Mouse (Mus musculus) fibroblast of lung, adult 2 months (primary cell): ENCODE measurements around the gene Eif5a2.
"Not testable (repeated sequence)": the region's sequence is repeated elsewhere in the genome, so short reads cannot be mapped to it uniquely, and the experiment has no call there.

Experiments used
- DNase-seq: peaks from one replicate; pipeline ENCODE4 v3.0.0-alpha.2; 2011; ENCODE audit warnings: low read depth

Gene Eif5a2

GRCm38 (mm10) chr3:28780994-28781393 lies at the start of gene Eif5a2:
Gene Eif5a2, plus strand, starts transcription at chr3:28781276.
- DNase-seq: peak; percentile 70

DNA sequence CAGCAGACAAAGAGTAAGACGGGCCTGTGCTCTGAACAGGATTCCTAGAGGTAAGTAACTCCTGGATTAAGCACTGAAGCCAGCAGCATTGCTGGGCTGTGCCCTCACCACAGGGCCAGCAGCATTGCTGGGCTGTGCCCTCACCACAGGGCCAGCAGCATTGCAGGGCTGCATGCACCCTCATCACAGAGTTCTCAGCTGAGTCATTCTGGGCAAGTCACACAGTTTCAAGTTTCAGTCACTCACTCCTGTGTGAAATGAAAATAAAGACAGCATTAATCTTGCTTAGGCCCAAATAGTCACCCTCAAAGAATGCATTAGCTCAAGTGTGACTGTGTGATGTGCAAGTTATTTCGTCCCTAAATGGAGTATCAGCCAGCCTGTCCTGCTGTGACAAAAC lies 46.4 kb upstream of the Eif5a2 start:
- peak; percentile 49 for DNase-seq

DNA sequence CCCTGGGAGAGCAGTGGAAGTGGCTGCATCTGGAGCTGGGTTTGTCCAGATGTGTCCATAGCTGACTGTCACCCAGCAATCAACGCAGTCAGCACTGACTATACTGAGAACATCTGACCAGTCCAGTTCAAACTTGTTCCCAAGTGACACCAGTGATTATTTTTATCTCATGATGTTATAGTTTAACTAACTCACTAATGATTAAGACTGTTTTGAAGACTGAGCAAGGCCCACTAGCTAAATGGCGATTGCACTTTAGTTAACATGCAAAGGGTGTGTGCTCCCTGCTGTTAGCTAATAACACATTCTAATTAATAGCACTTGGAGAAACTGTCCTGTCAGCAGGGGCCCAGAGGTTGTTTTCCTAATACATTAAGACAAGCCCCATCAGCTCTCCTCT lies 44.1 kb upstream of the Eif5a2 start:
- DNase-seq: no peak

GRCm38 (mm10) chr3:28740353-28740752 lies 40.7 kb upstream of the Eif5a2 start:
- no peak for DNase-seq

DNA sequence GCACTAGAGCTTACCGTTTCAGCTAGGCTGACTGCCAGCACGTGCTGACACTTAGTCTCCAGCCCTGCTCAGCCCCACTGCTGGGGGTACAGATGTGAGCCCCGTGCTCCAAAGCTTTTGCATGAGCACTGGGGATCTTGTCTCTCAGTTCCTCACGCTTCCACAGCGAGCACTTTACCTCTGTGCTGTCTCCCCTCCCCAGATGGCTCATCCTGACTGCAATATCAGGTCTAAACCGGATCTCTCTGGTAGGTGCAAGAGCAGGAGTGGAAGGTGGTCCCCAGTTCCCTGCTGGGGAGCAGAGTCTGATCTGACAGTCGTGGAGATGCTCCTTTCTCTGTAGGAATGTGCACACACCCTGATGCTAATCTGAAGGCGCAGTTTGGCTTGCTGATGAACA lies 37.8 kb upstream of the Eif5a2 start:
- no peak for DNase-seq

DNA sequence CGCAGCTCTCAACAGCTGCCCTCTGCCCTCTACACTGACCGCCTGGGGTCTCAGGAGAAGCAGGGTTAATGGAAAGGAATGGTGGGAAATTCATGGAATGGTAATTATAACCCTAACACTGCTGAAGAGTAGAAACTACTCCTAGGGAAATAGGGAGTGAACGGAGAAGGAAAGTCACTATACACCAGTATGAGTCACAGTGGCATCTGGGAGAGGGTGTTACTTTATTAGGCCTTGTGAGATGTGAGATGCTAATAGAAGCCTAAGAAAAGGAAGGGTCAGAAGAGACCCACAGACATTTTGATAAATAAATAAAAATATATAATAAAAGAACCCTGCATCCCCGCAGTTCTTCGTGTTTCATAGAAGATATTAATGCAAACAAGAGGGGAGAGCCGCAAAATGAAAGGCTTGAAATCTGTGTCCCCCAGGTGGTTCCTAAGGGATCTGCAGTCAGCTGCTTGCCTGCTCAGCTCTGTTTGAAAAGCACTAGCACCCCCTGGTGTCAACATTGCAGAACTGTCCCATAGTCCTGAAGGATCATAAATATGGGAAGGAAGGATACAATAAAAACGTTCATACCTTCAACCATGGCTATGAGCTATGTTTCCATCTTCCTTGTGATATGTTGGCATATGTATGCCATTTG lies 35.1 kb upstream of the Eif5a2 start:
- peak; percentile 54 for DNase-seq

DNA sequence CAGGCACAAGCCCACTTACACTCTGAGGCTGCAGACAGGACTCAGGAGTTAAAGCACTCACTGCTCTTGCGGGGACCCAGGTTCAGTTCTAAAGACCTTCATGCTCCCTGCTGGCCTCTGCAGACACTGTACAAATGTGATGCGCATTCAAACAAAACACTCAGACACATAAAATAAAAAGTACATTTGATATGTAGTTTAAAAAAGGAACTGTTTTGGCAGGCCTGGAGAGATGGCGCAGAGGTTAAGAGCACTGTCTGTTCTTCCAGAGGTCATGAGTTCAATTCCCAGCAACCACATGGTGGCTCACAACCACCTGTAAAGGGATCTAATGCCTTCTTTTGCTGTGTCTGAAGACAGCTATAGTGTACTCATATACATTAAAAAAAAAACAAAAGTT lies 32.9 kb upstream of the Eif5a2 start:
- no peak for DNase-seq

DNA sequence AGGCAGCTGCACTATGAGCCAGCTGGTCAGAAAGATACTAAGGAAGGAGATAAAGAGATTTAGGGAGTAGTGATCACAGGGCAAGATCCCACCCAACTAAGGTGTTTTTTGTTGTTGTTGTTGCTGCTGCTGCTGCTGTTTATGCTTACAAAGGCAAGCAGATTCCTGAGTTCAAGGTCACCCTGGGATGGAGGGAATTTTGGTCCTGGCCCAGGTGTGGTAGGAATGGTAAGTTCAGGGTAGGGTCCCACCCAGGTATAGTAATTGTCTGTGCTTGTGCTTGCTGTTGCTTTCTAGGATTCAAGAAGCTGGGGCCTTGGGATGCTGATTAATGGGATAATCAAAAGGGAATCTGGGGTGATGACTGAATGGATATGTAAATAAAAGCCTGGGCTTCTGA lies 32.1 kb upstream of the Eif5a2 start:
- no peak for DNase-seq

DNA sequence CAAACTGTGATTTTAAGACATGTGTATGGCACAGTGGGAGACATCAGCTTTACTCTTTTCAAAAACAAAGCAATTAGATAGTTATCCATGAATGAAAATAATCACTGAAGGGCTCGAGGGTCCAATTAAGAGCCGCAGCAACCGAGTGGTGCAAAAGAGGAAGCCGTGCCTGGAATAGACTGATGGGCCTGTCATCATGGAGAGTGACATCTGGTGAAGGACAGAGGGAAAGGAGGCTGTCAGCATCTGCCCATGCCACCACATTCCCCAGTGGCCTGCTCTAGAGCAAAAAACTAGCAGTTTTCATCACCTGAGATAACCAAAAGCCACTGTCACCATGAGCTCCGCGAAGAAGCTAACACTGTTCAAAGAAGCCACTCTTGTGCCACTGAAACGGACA lies 25.6 kb upstream of the Eif5a2 start:
- no peak for DNase-seq

GRCm38 (mm10) chr3:28761225-28761789 lies 19.8 kb upstream of the Eif5a2 start:
- no peak for DNase-seq

DNA sequence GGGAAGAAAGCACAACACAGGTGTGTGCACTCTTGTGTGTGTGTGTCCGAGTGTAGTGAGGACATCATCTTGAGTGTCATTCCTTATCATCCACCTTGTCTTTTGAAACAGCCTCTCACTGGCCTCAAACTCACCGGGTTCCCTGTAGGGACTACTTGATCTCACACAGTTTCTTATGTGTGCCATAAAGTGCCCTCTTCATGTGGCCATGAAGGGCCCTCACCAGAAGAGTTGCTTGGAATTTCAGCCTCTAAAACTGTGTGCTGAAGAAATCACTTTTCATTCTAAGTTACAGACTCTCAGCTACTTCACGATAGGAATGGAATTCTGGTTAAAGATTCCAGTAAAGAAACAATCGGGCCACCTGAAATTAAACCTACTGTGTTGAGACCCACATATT lies 14.1 kb upstream of the Eif5a2 start:
- no peak for DNase-seq

GRCm38 (mm10) chr3:28768222-28768621 lies 12.9 kb upstream of the Eif5a2 start:
- DNase-seq: no peak

- not testable (repeated sequence) for DNase-seq
These were observed 8.2 kb upstream of the Eif5a2 start for GRCm38 (mm10) chr3:28772919-28773318.

- DNase-seq: no peak
These were observed 5.7 kb upstream of the Eif5a2 start for GRCm38 (mm10) chr3:28775361-28775760.

DNA sequence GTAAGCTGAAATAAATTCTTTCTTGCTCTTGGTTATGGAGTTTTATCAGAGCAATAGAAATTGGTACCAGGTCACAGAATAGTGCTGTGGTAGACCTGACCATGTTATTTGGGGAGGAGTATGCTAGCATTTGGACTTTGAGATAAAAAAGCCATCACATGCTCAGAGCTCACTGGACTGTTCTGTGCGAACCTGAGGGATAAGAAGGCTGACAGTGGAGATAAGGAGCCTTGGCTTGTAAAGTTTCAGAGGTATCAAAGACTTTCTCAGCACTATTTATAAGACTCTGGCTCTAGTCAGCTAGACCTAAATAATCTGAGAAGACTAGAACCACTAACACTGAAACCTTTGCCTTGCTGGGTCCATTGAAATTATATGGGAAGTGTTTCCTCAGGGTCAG lies 5.1 kb upstream of the Eif5a2 start:
- DNase-seq: no peak

DNA sequence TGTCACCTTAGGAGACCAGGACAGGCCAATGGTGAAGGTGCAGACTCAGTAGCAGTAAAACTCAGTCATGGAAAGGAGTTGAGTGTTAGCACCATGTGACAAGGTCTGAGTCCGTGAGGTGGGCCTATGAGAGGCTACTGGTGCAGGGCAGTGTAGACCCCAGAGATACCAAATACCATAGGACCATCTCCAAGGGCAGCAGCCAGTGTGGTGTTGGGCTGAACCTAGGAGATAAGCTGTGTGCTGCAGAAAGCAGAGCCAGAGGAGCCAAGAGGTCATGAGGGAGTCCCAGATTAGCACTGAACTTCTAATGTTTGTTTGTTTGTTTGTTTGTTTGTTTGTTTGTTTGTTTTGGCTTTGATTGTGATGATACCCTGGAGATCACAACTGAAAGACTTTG lies 4.6 kb upstream of the Eif5a2 start:
- DNase-seq: no peak

DNA sequence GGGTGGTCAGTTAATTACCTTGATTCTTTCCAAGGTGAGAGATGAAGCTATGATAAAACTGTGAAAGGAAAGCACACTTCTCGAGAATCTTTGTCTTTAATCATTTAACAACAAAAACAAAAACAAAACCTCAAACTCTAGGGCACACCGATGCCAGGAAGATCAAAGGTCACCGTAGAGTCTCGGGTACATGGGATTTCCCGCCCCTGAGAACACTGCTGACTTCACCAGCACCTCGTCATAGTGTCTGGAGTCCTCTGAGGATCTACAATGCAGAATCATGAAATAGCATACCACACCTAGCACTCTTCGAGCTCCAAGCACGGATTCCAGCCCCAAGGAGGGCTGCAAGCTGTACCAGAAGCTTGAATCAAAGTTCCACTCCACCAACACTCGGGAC lies 565 bp upstream of the Eif5a2 start:
- DNase-seq: no peak

GRCm38 (mm10) chr3:28781422-28781821 lies 346 bp downstream of the Eif5a2 start:
- DNase-seq: no peak

- DNase-seq: no peak
These were observed 772 bp downstream of the Eif5a2 start for GRCm38 (mm10) chr3:28781848-28782247.

DNA sequence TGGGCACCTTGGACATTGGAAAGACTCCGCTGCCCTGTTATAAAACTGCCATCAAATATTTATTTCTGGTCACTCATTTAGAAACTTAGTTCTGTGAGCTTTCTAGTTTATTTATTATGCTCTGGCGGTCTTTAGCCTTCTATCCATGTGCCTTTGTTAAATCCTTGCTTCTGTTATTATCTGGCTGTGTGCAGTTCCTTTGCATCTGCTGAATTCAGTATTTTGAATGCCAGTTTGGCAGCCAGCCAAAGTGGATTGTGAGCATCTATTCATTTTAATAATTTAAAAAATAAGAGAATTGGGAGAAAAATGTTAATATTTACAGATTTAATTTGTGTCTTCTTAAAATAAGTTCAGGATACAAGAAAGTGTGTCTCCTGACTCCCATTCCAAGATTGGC lies 3.1 kb downstream of the Eif5a2 start:
- no peak for DNase-seq

DNA sequence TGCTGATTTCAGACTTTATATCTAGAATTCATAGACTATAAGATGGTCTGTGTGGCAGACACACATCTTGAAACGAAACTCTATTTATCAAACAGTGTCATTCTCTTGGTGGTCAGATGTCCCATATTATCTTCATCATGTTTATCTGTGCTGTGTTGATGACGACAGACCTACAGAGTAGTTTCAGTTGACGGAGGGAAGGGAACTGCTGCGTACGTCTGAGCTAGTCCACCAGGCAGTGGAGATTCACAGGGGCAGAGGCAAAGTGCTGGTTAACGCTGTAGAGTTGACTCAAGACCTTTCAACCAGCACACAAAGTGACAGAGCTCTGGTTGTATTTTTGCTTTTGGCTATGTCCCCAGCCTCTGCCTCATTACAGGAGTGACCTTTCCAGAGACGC lies 13.8 kb downstream of the Eif5a2 start:
- DNase-seq: no peak

- peak; percentile 97 for DNase-seq
These were observed 24.4 kb downstream of the Eif5a2 start, which contains the start of gene Rpl22l1 for GRCm38 (mm10) chr3:28805301-28806097. Gene Rpl22l1, plus strand, starts transcription at chr3:28805436.

- DNase-seq: no peak
These were observed 27.1 kb downstream of the Eif5a2 start for GRCm38 (mm10) chr3:28808039-28808643.
